Mouse (Mus musculus) neutrophil, adult 5-6 weeks (primary cell): ENCODE data around the gene Gstm5. TPM values are rescaled to one million over a fixed set of nuclear protein-coding genes. Genes with fewer than 3 reads are reported as not detected.
"Not testable (repeated sequence)": the region's sequence is repeated elsewhere in the genome, so short reads cannot be mapped to it uniquely, and the experiment has no call there.

Experiments
- ATAC-seq: fragments of 151-379, 151-347 bp; 2 replicates; pipeline ENCODE4 v1.8.0; 2017; ENCODE audit warnings: mild to moderate bottlenecking, moderate TSS enrichment; ENCODE audit not compliant: insufficient number of reproducible peaks, poor library complexity, low FRiP score, severe bottlenecking; ENCODE audit errors: extremely low read depth
- total RNA-seq: library from RNA; stranded (forward); fragments of 200-1000 nt; gene quantifications from 2 replicates; pipeline ENCODE4 v1.2.3, GENCODE M21; 2017

Gene Gstm5
- total RNA-seq = 0.93 and 1.5 TPM in 2 replicates

DNA sequence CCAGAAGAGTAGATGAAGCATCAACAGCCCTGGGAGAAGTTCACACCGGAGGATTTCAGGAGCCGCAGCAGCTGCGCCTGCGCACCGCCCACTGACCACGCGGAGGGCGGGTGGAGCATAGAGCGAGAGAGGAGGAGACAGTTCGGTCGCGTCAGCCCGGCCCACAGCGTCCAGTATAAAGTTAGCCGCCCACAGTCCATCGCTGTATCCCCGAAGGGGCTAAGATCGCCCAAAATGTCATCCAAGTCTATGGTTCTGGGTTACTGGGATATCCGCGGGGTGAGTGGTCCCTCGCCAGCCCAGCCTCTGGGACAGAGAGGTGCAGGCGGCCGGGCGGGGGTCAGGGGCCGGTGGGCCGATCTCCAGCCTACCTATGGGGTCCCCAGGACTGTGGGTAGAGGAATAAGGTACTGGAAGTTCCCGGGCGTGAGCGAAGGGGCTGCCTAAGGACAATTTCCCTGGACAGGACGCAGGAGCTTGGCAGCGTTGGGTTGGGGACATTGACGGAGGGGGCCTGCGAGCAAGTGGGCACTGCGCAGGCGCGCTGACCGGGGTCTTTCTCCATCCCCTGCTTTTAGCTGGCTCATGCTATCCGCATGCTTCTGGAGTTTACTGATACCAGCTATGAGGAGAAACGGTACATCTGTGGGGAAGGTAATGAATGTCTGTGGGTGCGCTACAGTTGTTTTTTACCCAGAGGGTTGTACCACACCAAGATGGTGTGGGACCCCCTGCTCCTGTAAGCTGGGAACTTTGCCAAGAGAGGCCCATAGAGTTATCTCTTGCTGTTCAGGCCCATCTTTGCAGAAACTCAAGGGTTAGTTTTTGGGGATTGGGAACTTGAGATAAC is at the start of gene Gstm5:
TSS of gene Gstm5 (plus strand) at position 102 of the 850 bp plus-strand sequence.
- ATAC-seq = peak; percentile 24; the same call in 1 of the 2 replicates

- ATAC-seq = no peak
Observed at GRCm38 (mm10) chr3:107846175-107846574, 49.4 kb upstream of the Gstm5 start.

DNA sequence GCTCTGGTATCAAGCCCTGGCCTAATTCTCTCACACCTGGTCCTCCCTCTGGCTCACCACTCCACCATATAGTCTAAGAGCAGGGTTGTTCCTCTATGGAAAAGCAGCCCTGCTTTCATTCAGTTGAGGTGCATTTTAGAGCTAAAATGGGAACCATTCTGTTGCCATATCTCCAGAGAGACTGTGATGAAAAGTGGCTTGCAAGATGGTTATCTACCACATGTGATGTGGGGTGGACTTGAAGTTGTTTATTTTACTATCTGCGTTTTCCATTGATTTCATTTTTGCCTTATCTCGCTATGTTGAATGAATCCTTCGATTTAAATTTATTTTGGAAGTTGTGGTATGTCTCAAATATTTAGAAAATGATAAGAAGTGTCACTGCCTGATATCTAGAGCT is 48.8 kb upstream of the Gstm5 start:
- no peak for ATAC-seq

GRCm38 (mm10) chr3:107848126-107848525 is 47.5 kb upstream of the Gstm5 start:
- no peak for ATAC-seq

GRCm38 (mm10) chr3:107849000-107849692 is 46.5 kb upstream of the Gstm5 start:
- no peak for ATAC-seq

- peak; percentile 23; the same call in 1 of the 2 replicates for ATAC-seq
Observed at GRCm38 (mm10) chr3:107849693-107850031, 46.0 kb upstream of the Gstm5 start.

GRCm38 (mm10) chr3:107850418-107851031 is 45.1 kb upstream of the Gstm5 start:
- ATAC-seq = no peak

DNA sequence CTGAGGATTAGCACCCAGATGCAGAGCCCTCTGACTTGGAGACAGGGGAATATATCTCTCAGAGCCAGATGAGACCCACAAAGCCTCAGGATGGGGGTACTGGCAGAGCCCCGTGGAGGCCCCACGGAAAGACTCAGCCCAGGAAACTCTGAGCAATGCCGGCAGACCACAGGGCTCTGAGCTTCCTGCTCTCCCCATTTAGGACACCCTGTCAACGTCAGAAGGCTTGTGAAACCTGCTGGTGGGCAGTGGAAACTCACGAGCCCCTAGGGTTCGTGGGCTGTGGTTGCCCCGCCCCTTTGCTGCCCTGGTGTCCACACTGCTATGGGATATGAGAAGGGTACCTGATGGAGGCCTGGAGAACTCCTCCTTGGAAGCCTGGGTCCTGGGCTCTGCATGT is 42.8 kb upstream of the Gstm5 start:
- ATAC-seq = peak; percentile 74

DNA sequence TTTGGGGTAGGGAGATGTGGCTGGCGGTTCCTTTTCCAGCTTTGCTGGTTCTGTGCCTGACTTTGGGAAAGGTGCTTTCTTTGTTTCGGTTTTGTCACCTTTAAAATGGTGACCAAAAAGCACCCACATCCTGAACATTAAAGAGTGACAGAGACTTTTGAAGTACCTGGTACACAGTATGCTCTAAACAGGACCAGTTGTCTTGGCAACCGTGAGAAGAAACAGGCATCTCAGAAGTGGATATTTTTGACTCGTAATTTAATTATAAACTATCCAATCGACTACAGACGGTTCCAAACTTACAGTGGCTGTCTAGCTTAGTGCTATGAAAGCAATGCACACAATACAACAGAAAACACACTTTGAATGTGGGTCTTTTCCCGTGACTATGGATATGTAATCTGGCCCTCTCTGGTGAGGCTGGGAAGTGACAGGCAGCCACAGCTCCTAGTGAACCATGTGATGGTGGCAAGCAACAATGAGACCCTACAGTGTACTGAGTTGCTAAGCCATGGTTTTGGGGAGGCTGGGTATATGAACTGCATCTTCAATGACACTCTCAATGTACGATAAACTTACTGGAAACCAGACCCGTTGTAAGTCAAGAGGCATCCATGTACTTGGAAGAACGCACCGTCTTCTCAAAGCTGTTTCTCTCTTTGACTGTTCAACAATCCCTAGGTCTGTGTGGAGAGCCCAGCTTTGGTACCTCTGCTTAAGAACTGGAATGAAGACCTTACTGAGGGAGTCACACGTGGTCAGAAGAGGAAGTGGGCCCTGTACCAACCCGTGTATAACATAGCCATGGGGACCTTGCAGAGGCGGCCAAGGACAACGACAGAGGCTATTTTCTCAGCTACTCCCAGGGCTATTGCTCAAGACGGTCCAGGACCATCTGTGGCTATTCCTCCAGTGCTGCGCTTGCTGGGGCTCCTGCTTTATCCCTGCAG is 42.1 kb upstream of the Gstm5 start:
- ATAC-seq = peak; percentile 27; the same call in 1 of the 2 replicates

GRCm38 (mm10) chr3:107855368-107855767 is 40.3 kb upstream of the Gstm5 start:
- ATAC-seq = no peak

GRCm38 (mm10) chr3:107857646-107858045 is 38.0 kb upstream of the Gstm5 start:
- no peak for ATAC-seq

DNA sequence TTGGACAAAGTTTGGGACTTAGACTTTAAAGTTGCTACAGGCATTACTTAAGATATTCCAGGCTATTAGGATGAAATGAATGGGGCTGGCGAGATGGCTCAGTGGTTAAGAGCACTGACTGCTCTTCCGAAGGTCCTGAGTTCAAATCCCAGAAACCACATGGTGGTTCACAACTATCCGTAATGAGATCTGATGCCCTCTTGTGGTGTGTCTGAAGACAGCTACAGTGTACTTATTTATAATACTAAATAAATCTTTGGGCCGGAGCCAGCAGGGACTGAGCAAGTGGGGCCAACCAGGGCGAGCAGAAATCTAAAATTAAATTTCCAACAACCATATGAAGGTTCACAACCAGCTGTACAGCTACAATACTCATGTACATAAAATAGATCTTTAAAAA is 34.1 kb upstream of the Gstm5 start:
- ATAC-seq = not testable (repeated sequence)

GRCm38 (mm10) chr3:107862471-107862870 is 33.1 kb upstream of the Gstm5 start:
- no peak for ATAC-seq

DNA sequence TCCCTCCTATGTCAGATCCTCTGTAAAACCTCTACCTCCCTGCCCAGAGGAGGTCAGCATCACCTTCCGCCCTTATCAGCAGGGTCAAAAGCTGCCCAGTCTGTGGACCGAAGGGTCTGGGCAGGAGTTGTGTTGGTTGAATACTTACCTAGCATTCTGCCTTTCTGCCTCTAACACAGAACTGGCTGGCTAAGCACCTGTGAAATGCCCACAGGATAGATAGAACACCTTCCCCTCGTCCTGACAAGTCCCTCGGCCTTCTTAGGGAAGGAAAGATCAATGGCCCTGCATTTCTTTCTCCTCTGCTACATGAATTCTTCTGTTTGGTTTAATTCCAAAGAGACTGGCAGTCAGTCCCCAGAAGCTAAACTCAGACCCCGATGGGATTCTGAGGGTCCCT is 32.1 kb upstream of the Gstm5 start:
- no peak for ATAC-seq

- peak; percentile 80 for ATAC-seq
Observed at GRCm38 (mm10) chr3:107863898-107864603, 31.6 kb upstream of the Gstm5 start.

DNA sequence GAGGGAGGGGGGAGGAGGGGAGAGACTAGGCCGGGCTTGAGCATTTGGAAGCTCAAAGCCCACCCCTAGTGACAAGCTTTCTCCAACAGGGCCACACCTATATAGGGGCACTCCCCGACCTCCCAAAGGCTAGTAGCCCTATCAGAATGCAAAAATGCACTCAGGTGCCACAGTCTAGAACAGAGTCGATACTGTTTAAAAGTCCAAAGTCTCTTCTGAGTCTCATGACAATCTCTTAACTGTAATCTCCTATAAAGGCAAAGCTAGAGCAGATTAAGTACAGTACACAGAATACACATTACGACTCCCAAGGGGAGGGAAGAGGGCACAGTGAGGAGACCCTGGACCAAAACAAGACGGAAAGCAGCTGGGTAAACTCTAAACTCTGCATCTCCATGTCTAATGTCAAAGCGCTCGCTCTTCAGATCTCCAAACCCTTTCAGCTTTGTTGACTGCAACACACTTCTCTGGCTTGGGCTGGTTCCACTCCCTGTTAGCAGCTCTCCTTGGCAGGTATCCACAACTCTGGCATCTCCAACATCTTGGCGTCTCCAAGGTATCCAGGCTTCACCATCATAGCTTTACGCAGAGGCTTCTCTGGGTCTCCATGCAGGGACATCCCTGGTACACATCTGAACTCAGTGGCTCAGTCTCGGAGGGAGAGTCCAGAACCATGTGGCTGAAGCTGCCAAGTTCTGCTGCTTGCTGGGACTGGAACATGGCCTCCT is 30.1 kb upstream of the Gstm5 start:
- ATAC-seq = no peak

DNA sequence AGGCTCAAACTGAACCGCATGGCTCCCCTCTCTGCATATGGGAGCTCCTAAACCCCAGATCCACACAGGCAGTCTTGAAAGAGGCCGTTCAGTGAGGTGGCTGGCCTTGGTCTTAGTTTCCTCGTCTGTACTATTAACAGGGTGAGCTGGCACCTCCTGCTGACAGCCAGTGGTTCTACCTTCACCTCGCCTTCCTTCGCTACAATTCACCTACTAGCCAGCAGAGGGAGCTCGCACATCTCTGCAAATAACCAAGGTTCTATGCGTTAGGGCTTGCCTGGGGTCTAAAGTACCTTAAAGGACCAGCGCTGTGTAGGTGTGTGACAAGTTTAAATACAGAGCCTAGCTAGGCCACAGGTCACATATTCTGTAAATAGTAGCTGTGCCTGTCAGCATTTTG is 28.5 kb upstream of the Gstm5 start:
- ATAC-seq = peak; percentile 85

DNA sequence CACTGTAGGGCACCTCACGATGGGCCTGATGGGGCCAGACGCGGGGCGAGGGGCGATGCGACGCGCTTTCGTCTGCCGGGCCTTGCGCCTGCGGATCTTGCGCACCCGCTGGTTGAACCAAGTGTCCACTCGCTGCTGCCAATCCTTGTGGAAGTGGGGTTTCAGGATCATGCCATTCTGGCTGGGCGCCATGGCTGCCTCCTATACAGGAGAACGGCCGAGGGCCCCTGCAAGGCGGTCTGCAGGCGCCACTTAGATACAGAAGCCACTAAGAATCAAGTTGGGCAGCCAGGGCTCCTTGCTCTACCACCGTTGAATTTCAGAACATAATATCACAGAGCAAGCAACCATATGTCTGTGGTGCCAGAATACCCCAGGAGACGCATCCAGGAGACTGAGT is 27.2 kb upstream of the Gstm5 start:
- ATAC-seq = no peak
